Mouse (Mus musculus) embryo, embryonic 10 days (tissue): Measurements from ENCODE around the gene Csde1.

Experiments
- DNase-seq: peaks from one replicate; pipeline ENCODE4 v3.0.0-alpha.2; 2015; ENCODE audit warnings: low spot score

Csde1 gene

GRCm38 (mm10) chr3:103020249-103020942 is at the start of gene Csde1:
Gene Csde1, plus strand, starts transcription at chr3:103020426.
- peak; percentile 99 for DNase-seq

- no peak for DNase-seq
Observed at GRCm38 (mm10) chr3:102970508-102970907, 49.7 kb upstream of the Csde1 start.

DNA sequence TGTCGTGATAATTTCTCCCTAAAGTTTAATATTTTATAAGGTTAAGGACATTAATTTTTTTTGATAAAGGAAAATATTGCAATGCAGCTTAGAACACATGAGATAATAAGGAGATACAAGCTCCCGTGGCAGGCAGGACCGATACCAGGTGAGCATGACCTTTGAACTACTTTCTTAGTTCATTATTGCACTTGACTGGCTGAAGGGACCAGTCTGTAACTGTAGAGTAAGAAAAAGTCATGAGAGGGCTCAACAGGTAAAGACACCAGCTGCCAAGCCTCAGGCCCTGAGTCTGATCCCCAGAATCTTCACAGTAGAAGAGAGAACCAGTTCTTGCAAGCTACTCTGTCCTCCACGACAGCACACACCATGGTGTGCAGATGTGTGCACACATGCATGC is 43.3 kb upstream of the Csde1 start:
- DNase-seq, result no peak

- peak; percentile 74 for DNase-seq
Observed at GRCm38 (mm10) chr3:102979550-102980348, 40.5 kb upstream of the Csde1 start.

- DNase-seq, result no peak
Observed at GRCm38 (mm10) chr3:102980349-102980736, 39.9 kb upstream of the Csde1 start.

DNA sequence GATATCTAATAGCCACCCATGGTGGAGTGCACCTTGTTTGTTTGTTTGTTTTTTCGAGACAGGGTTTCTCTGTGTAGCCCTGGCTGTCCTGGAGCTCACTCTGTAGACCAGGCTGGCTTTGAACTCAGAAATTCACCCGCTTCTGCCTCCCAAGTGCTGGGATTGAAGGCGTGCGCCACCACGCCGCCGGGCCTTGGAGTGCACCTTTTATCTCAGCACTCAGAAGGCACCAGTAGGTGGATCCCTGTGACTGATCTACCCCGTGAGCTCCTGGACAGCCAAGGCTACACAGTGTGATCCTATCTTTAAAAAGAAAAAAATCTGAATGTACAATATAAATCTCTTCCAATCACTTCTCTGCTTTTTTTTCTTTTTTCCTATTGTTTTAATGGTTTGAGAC is 29.2 kb upstream of the Csde1 start:
- DNase-seq, result no peak

GRCm38 (mm10) chr3:102992936-102993335 is 27.3 kb upstream of the Csde1 start:
- DNase-seq, result no peak

DNA sequence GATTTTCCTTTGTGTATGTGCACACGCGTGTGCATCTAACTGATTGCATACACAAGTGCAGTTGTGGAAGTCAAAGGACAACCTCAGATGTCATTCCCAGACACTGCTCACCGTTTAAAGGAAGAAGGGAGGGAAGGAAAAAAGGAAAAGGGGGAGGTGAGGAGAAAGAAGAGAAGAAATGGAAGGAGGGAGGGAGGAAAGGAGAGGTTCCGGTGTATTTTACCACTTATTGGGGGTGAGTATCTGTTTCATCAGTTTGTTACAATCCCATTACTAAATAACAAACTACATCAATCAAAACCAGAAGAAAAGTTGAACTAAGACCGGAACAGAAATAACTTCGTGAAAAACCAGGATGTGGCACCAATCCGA is 25.0 kb upstream of the Csde1 start:
- DNase-seq, result no peak

- DNase-seq, result peak; percentile 97
Observed at GRCm38 (mm10) chr3:102995605-102996321, 24.5 kb upstream of the Csde1 start, which contains the start of gene Sike1. Gene Sike1, plus strand, starts transcription at chr3:102995708.

GRCm38 (mm10) chr3:102997036-102997435 is 23.2 kb upstream of the Csde1 start:
- DNase-seq, result no peak

- no peak for DNase-seq
Observed at GRCm38 (mm10) chr3:102997591-102997990, 22.6 kb upstream of the Csde1 start.

DNA sequence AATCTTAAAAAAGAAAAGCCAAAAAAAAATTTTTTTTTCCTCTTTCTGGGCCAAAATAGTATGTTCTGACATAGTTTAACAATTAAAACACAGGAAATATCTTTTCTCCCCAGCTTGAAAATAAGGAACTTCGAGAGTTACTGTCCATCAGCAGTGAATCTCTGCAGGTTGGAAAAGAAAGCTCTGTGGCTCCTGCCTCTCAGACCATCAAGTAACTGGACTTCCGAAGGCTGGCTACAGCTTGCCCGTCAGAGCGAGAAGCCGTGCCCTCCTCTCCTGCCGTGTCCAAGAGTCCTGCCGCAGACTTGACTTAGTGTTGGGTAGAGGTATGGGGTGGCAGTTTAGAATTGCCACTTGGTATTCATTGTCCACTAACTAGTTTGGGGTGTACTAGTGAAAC is 18.6 kb upstream of the Csde1 start:
- DNase-seq, result no peak

DNA sequence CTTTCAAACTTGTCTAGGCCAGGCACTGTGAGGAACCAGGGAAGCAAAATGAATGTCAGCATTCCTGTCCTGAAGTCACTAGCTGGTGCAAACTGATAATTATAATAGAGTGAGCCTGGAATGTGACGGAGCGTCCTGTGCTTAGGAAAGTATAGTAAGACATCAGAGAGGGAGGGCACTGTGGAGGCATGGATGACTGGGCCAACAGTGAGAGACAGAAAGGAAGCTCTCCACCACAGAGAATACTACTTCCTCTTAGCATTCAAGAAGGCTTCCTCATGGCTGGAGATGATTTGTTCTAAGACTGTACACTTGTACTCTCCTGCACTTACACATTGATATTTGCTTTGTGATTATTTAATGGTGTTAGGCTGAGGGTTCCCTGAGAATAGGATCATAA is 2.9 kb upstream of the Csde1 start:
- DNase-seq, result no peak

DNA sequence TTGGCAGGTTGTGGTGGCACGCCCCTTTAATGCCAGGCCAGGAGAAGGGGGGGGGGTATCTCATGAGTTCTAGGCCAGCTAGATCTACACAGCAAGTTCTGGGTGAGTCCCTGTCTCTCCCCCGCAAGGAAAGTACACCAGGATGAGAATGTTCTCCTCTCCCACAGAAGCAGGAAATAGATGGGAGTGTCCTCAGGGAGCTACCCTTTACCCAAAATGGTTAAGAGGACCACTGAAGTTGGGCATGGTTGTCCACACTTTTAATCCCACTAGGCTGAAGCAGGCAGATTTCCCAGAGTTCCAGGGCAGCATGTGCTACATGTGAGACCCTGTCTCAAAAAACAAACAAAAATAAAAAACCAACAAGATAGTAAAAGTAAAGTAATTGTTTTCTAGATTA is 764 bp upstream of the Csde1 start:
- no peak for DNase-seq

DNA sequence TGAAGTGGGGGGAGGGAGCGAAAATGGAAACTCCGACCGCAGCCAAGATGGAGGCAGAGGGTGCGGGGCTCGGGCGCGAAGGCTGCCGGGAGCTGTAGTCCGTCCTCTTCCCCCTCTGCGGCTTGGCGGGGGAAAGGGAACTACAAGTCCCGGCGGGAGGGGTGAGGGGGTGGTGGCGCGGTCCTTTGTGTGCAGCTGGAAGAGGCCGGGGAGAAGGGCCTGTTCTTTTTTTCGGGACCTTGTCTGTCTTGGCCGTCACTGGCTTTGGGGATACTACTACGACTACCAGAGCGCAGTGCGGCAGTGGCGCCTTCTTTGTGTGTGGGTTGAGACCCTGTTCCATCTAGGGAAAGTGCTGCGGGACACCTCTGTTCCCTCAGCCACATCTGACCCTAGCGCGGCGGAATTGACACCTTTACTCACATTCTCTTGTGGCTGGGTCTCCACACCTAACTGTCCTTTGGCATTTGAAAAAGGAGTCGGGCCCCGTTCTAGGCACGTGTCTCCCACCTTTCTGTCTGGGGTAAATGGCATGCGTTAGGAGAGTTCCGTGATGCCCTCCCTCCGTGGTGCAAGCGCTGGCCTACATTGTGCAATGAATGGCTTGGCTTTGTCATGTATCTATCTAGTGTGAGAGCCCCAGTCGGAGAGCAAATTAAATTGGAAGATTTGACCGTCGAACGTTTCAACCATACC is 865 bp downstream of the Csde1 start:
- peak; percentile 95 for DNase-seq

DNA sequence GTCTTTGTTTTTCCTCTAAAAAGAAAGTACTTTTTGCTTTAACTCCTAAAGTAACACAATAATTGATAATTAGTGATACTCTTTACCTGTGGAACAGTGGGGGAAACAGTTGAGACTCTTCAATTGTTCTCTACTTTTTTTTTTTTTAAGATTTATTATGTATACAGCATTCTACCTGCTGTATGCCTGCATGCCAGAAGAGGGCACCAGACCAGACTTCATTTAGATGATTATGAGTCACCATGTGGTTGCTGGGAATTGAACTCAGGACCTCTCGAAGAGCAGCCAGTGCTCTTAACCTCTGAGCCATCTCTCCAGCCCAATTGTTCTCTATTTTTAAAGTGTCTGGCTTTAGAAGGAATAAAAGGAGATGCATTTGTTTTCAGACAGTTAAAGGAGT is 5.9 kb downstream of the Csde1 start:
- no peak for DNase-seq

DNA sequence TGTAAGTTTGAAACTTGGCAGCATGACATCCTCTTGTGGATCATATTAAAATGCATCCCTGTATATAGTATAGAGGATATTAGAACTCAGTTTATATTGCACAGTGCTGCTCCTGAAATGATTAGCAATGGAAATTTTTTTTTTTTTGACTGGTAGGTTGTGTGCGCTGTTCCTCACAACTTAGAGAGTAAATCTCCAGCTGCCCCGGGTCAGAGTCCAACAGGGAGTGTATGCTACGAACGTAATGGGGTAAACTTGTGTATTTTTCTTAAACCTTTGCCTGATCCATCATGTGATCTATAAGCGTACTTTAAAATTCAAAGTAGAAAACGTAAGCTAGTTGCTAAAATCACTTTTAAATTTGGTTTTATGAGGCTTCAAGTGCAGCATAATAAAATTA is 20.1 kb downstream of the Csde1 start:
- DNase-seq, result no peak

- no peak for DNase-seq
Observed at GRCm38 (mm10) chr3:103040861-103041379, 20.7 kb downstream of the Csde1 start.

DNA sequence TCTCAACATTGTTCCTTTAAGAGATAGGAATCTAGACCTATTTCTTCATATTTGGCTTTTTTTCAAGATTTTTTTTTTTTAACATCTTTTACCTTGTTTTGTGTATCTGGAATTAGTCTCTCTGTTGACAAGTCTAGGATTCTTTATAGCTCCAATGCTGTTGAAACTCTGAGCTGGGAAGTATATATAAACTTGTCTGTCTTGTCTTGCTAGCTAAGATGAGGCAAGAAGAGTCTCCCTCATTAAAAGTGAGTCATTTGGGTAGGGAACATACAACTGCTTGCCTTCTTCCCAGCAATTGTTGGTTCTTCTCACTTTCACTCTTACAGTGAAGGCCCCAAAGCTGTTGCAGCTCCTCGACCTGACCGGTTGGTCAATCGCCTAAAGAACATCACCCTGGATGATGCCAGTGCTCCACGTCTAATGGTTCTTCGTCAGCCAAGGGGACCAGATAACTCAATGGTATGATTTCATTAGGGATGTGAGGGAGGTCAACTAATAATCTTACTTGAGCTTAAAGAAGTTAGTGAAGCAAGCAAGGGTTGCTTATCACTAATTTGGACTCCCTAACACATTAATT is 35.9 kb downstream of the Csde1 start:
- no peak for DNase-seq

- peak; percentile 80 for DNase-seq
Observed at GRCm38 (mm10) chr3:103057752-103058151, 37.5 kb downstream of the Csde1 start.
